Comparison of ENCODE assay signal across 8 mouse cellular contexts in the genomic region with DNA sequence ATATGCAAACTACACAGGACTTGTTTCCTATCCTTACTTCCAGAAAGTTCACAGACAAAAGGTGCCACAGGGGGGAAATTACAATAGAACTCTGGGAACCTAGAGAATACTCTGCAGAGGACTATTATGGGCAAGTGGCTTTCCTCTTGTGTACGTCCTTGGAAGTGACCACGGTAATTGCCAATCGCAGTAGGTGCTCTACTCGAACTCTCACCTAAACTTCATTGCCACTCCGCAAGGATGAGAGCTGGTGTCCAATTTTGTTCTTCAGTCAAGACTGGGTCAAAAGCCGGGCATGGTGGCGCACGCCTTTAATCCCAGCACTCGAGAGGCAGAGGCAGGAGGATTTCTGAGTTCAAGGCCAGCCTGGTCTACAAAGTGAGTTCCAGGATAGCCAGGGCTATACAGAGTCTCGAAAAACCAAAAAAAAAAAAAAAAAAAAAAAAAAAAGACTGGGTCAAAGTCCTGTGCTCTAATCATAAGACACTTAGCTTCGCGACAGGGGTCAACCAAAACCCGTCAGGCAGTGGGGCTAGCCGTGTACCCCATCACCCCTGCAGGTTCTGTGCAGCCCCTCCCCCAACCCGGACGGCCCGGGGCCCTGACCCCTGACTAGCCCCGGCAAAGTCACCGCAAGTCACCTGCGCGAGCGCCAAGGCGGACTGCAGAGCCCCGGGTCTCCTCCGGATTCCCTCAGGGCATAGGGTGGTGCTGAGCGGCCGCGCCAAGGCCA. TPM values are rescaled to one million over a fixed set of nuclear protein-coding genes. Genes with fewer than 3 reads are reported as not detected.
DNase-seq lines count a peak whose midpoint lies in the region; ATAC-seq and TF ChIP-seq lines count a peak whose summit lies in the region.
"Not testable (repeated sequence)": the region's sequence is repeated elsewhere in the genome, so short reads cannot be mapped to it uniquely, and the experiment has no call there.

No protein-coding gene starts in this region.

- H3K4me2 ChIP-seq in CH12.LX (ENCODE audit: insufficient read depth, low read depth, poor library complexity, severe bottlenecking), result peak overlapping the region; percentile 97
- H3K4me2 ChIP-seq in heart, embryonic 15.5 days, result peak overlapping the region; percentile 83
- H3K4me2 ChIP-seq in kidney, embryonic 16.5 days (replicated peaks; ENCODE audit: low read depth, low read length), result peak overlapping the region; percentile 90
- peak overlapping the region; percentile 98 for H3K4me2 ChIP-seq in stomach, embryonic 16.5 days (ENCODE audit: low read depth, low read length)

- TF ChIP-seq CTCF in CH12.LX (conservative IDR thresholded peaks at IDR 0.05 in 1 of 2, IDR thresholded peaks at IDR 0.05 in 1 of 2; ENCODE audit: low read depth in 2 of 2, low read length in 2 of 2); lung, adult 2 months (IDR thresholded peaks at IDR 0.05; ENCODE audit: insufficient read depth, low read length): not testable (repeated sequence)

- in situ Hi-C loops in CH12.LX (cut with MboI; ENCODE audit: low pct_ligation_motif_present, low pct_unique_long_range_greater_than_20kb, low sequenced_read_pairs), result not testable (repeated sequence)

- H3K9ac ChIP-seq in CH12.LX (ENCODE audit: insufficient read depth, low read depth), result peak overlapping the region; percentile 67
- peak overlapping the region; percentile 93 for H3K9ac ChIP-seq in heart, embryonic 15.5 days
- peak overlapping the region; percentile 89 for H3K9ac ChIP-seq in kidney, embryonic 16.5 days (replicated peaks; ENCODE audit: low read length)
- H3K9ac ChIP-seq in stomach, embryonic 16.5 days (ENCODE audit: low read length), result peak overlapping the region; percentile 89

- peak overlapping the region; percentile 74 to 84 (median 77) for H3K4me3 ChIP-seq in CH12.LX (replicated peaks in 1 of 3; ENCODE audit: low read depth in 2 of 3, low read length in 2 of 3, poor library complexity in 1 of 3)
- H3K4me3 ChIP-seq in brown adipose tissue, adult 24 weeks (ENCODE audit: insufficient read depth, low read depth, low read length), result peak overlapping the region; percentile 75
- peak overlapping the region; percentile 82 for H3K4me3 ChIP-seq in erythroblast, embryonic 14.5 days (replicated peaks)
- peak overlapping the region; percentile 77 for H3K4me3 ChIP-seq in heart, embryonic 15.5 days
- peak overlapping the region; percentile 79 for H3K4me3 ChIP-seq in kidney, embryonic 16.5 days (ENCODE audit: low read length)
- H3K4me3 ChIP-seq in lung, adult 2 months (replicated peaks; ENCODE audit: extremely low read depth, low read depth, low read length), result peak overlapping the region; percentile 65
- H3K4me3 ChIP-seq in stomach, embryonic 16.5 days (replicated peaks; ENCODE audit: low read length), result peak overlapping the region; percentile 76

- H3K27ac ChIP-seq in CH12.LX (ENCODE audit: insufficient read depth, low read depth), result peak overlapping the region; percentile 33; the same call in 1 of the 2 replicates
- H3K27ac ChIP-seq in brown adipose tissue, adult 24 weeks (replicated peaks; ENCODE audit: low read depth, low read length), result peak overlapping the region; percentile 90
- peak overlapping the region; percentile 79 for H3K27ac ChIP-seq in heart, embryonic 15.5 days
- peak overlapping the region; percentile 61; the same call in 1 of the 2 replicates for H3K27ac ChIP-seq in kidney, embryonic 16.5 days (ENCODE audit: low read length)
- H3K27ac ChIP-seq in stomach, embryonic 16.5 days (ENCODE audit: low read length), result peak overlapping the region; percentile 49; the same call in 1 of the 2 replicates

- peaks cover 2 to 17% of the 10 kb centered on the region in 2 experiments; a peak in 3 of 4 replicates for H3K4me1 ChIP-seq in CH12.LX (ENCODE audit: control insufficient read depth in 1 of 2, insufficient read depth in 2 of 2)
- H3K4me1 ChIP-seq in brown adipose tissue, adult 24 weeks (ENCODE audit: control insufficient read depth, insufficient read depth, insufficient read length, low read length), result not testable (repeated sequence)
- H3K4me1 ChIP-seq in erythroblast, embryonic 14.5 days (ENCODE audit: control insufficient read depth), result peaks cover 41% of the 10 kb centered on the region
- H3K4me1 ChIP-seq in heart, embryonic 15.5 days (replicated peaks), result peaks cover 25% of the 10 kb centered on the region
- H3K4me1 ChIP-seq in kidney, embryonic 16.5 days (ENCODE audit: insufficient read depth, low read length), result peaks cover 14% of the 10 kb centered on the region
- H3K4me1 ChIP-seq in lung, adult 2 months (ENCODE audit: control insufficient read depth, insufficient read depth, low read length), result peaks cover 11% of the 10 kb centered on the region
- H3K4me1 ChIP-seq in stomach, embryonic 16.5 days (ENCODE audit: control insufficient read depth, insufficient read depth, low read length), result peaks cover 12% of the 10 kb centered on the region

- peak; percentile 80 for ATAC-seq in heart, embryonic 15.5 days (replicated peaks; ENCODE audit: insufficient number of reproducible peaks, insufficient read depth, low FRiP score, low read depth)
- peak; percentile 79 for ATAC-seq in kidney, embryonic 16.5 days (ENCODE audit: low FRiP score, low TSS enrichment)
- ATAC-seq in monocyte, adult 5-6 weeks (replicated peaks; ENCODE audit: insufficient number of reproducible peaks, low FRiP score, low TSS enrichment, poor library complexity, severe bottlenecking), result peak; percentile 24; the same call in 1 of the 2 replicates
- ATAC-seq in stomach, embryonic 16.5 days (ENCODE audit: insufficient read depth, low FRiP score), result peak; percentile 54

- not testable (repeated sequence) for TF ChIP-seq EP300 in CH12.LX (IDR thresholded peaks at IDR 0.05; ENCODE audit: low read length)

- H3K36me3 ChIP-seq in CH12.LX (replicated peaks in 1 of 2; ENCODE audit: control insufficient read depth in 1 of 2, insufficient read depth in 1 of 2, low read length in 1 of 2), result peaks cover 24 to 35% of the 10 kb centered on the region in 2 experiments
- H3K36me3 ChIP-seq in erythroblast, embryonic 14.5 days (ENCODE audit: control insufficient read depth), result peaks cover 33% of the 10 kb centered on the region
- peaks cover 24% of the 10 kb centered on the region for H3K36me3 ChIP-seq in heart, embryonic 15.5 days
- H3K36me3 ChIP-seq in kidney, embryonic 16.5 days (ENCODE audit: insufficient read depth, low read length), result peaks cover 13% of the 10 kb centered on the region
- H3K36me3 ChIP-seq in stomach, embryonic 16.5 days (ENCODE audit: control insufficient read depth, insufficient read depth, low read length), result not testable (repeated sequence)

- dilution Hi-C loops in CH12.LX (cut with MboI; ENCODE audit: extremely low pct_ligation_motif_present, extremely low pct_unique_long_range_greater_than_20kb, low sequenced_read_pairs), result not testable (repeated sequence)

- WGBS in heart, embryonic 15.5 days, result 5% methylated on average over 28 of the region's 28 CpGs
- 5% methylated on average over 26 of the region's 28 CpGs for WGBS in kidney, embryonic 16.5 days
- 4% methylated on average over 28 of the region's 28 CpGs for WGBS in lung, adult 2 months
- WGBS in stomach, embryonic 16.5 days, result 5% methylated on average over 26 of the region's 28 CpGs

- peaks cover 46% of the 10 kb centered on the region for H3K79me2 ChIP-seq in CH12.LX (replicated peaks; ENCODE audit: control insufficient read depth, extremely low read depth, insufficient read depth, poor library complexity, severe bottlenecking)

- TF ChIP-seq POLR2A in CH12.LX (IDR thresholded peaks at IDR 0.05; ENCODE audit: low read depth, low read length); lung, adult 2 months (IDR thresholded peaks at IDR 0.05; ENCODE audit: borderline replicate concordance, extremely low read depth, low read depth, low read length): not testable (repeated sequence)

- not testable (repeated sequence) for DNase-seq in CH12.LX (ENCODE audit: extremely low read depth); lung, adult 2 months

- not testable (repeated sequence) for H3K27me3 ChIP-seq in CH12.LX (replicated peaks); erythroblast, embryonic 14.5 days (ENCODE audit: control insufficient read depth); heart, embryonic 15.5 days; kidney, embryonic 16.5 days (ENCODE audit: insufficient read depth, low read length); stomach, embryonic 16.5 days (ENCODE audit: control insufficient read depth, insufficient read depth, low read length)

- H3K9me3 ChIP-seq in CH12.LX (replicated peaks; ENCODE audit: low read length); erythroblast, embryonic 14.5 days (ENCODE audit: control insufficient read depth, low read length); heart, embryonic 15.5 days (replicated peaks); kidney, embryonic 16.5 days (ENCODE audit: low read length); stomach, embryonic 16.5 days (replicated peaks; ENCODE audit: control insufficient read depth, low read length): not testable (repeated sequence)

- not testable (repeated sequence) for TF ChIP-seq RAD21 in CH12.LX (IDR thresholded peaks at IDR 0.05; ENCODE audit: low read depth, low read length)

RNA-seq across cellular contexts. Expression of gene Ndufab1, which starts 0.5 kb away (rescaled TPM):
- 156 and 162 TPM in 2 replicates for total RNA-seq in CH12.LX (2012; rRNA removed)
- total RNA-seq in CH12.LX (2014; rRNA removed), result 248 and 268 TPM in 2 replicates
- 302 and 366 TPM in 2 replicates for polyA plus RNA-seq in CH12.LX (2012; ENCODE audit: insufficient read length, low read depth)
- 1,818 and 1,889 TPM in 2 replicates for polyA plus RNA-seq in brown adipose tissue, adult 24 weeks (2012; ENCODE audit: insufficient read depth, insufficient read length, missing spikeins)
- polyA plus RNA-seq in erythroblast, embryonic 14.5 days (2012), result 79.8 and 110 TPM in 2 replicates
- 1,227 and 1,553 TPM in 2 replicates for polyA plus RNA-seq in heart, embryonic 15.5 days (2015; fragmentation: Nextera tagmentation; extraction: Ambion mirVana)
- 713 and 761 TPM in 2 replicates for polyA plus RNA-seq in kidney, embryonic 16.5 days (2015; fragmentation: Nextera tagmentation; extraction: Ambion mirVana)
- polyA plus RNA-seq in lung, adult 2 months (2012; rRNA removed), result 150 and 268 TPM in 2 replicates
- total RNA-seq in monocyte, adult 5-6 weeks (2017), result 15.4 to 65.3 TPM (median 30.7 TPM) in 3 replicates
- polyA plus RNA-seq in stomach, embryonic 16.5 days (2015; fragmentation: Nextera tagmentation; extraction: Ambion mirVana), result 620 and 676 TPM in 2 replicates

RNA-seq across cellular contexts. Expression of gene Palb2, which starts 31.6 kb away (rescaled TPM):
- 11.7 and 14.4 TPM in 2 replicates for total RNA-seq in CH12.LX (2012; rRNA removed)
- 13.6 and 14.0 TPM in 2 replicates for total RNA-seq in CH12.LX (2014; rRNA removed)
- 14.6 and 17.5 TPM in 2 replicates for polyA plus RNA-seq in CH12.LX (2012; ENCODE audit: insufficient read length, low read depth)
- 0.52 TPM in 1 of 2 replicates, not detected in the other for polyA plus RNA-seq in brown adipose tissue, adult 24 weeks (2012; ENCODE audit: insufficient read depth, insufficient read length, missing spikeins)
- polyA plus RNA-seq in erythroblast, embryonic 14.5 days (2012), result 0.18 and 0.21 TPM in 2 replicates
- 7.5 and 9.7 TPM in 2 replicates for polyA plus RNA-seq in heart, embryonic 15.5 days (2015; fragmentation: Nextera tagmentation; extraction: Ambion mirVana)
- 15.3 and 19.2 TPM in 2 replicates for polyA plus RNA-seq in kidney, embryonic 16.5 days (2015; fragmentation: Nextera tagmentation; extraction: Ambion mirVana)
- polyA plus RNA-seq in lung, adult 2 months (2012; rRNA removed), result 0.67 and 0.85 TPM in 2 replicates
- 1.8 to 10.1 TPM (median 5.8 TPM) in 3 replicates for total RNA-seq in monocyte, adult 5-6 weeks (2017)
- 11.8 and 16.2 TPM in 2 replicates for polyA plus RNA-seq in stomach, embryonic 16.5 days (2015; fragmentation: Nextera tagmentation; extraction: Ambion mirVana)

RNA-seq across cellular contexts. Expression of gene Dctn5, which starts 31.7 kb away (rescaled TPM):
- total RNA-seq in CH12.LX (2012; rRNA removed) (54.3 and 56.5 TPM in 2 replicates), CH12.LX (2014; rRNA removed) (62.7 and 64.6 TPM in 2 replicates)
- polyA plus RNA-seq in CH12.LX (2012; ENCODE audit: insufficient read length, low read depth), result 74.7 and 76.7 TPM in 2 replicates
- polyA plus RNA-seq in brown adipose tissue, adult 24 weeks (2012; ENCODE audit: insufficient read depth, insufficient read length, missing spikeins), result 55.1 and 57.1 TPM in 2 replicates
- 0.54 and 0.77 TPM in 2 replicates for polyA plus RNA-seq in erythroblast, embryonic 14.5 days (2012)
- 64.9 and 78.5 TPM in 2 replicates for polyA plus RNA-seq in heart, embryonic 15.5 days (2015; fragmentation: Nextera tagmentation; extraction: Ambion mirVana)
- polyA plus RNA-seq in kidney, embryonic 16.5 days (2015; fragmentation: Nextera tagmentation; extraction: Ambion mirVana), result 128 and 133 TPM in 2 replicates
- 52.0 and 59.1 TPM in 2 replicates for polyA plus RNA-seq in lung, adult 2 months (2012; rRNA removed)
- 61.3 to 87.9 TPM (median 69.1 TPM) in 3 replicates for total RNA-seq in monocyte, adult 5-6 weeks (2017)
- 112 and 120 TPM in 2 replicates for polyA plus RNA-seq in stomach, embryonic 16.5 days (2015; fragmentation: Nextera tagmentation; extraction: Ambion mirVana)

RNA-seq across cellular contexts. Expression of gene Ears2, which starts 34.1 kb away (rescaled TPM):
- total RNA-seq in CH12.LX (2012; rRNA removed) (11.2 and 14.3 TPM in 2 replicates), CH12.LX (2014; rRNA removed) (11.8 and 13.2 TPM in 2 replicates)
- polyA plus RNA-seq in CH12.LX (2012; ENCODE audit: insufficient read length, low read depth), result 10.6 and 11.7 TPM in 2 replicates
- polyA plus RNA-seq in brown adipose tissue, adult 24 weeks (2012; ENCODE audit: insufficient read depth, insufficient read length, missing spikeins), result 4.8 and 7.9 TPM in 2 replicates
- 0.10 and 0.21 TPM in 2 replicates for polyA plus RNA-seq in erythroblast, embryonic 14.5 days (2012)
- polyA plus RNA-seq in heart, embryonic 15.5 days (2015; fragmentation: Nextera tagmentation; extraction: Ambion mirVana), result 35.5 and 39.5 TPM in 2 replicates
- polyA plus RNA-seq in kidney, embryonic 16.5 days (2015; fragmentation: Nextera tagmentation; extraction: Ambion mirVana), result 18.2 and 19.4 TPM in 2 replicates
- polyA plus RNA-seq in lung, adult 2 months (2012; rRNA removed), result 5.1 and 6.0 TPM in 2 replicates
- total RNA-seq in monocyte, adult 5-6 weeks (2017), result 3.5 to 4.4 TPM (median 3.8 TPM) in 3 replicates
- polyA plus RNA-seq in stomach, embryonic 16.5 days (2015; fragmentation: Nextera tagmentation; extraction: Ambion mirVana), result 15.7 and 15.9 TPM in 2 replicates

RNA-seq across cellular contexts. Expression of gene Ubfd1, which starts 34.2 kb away (rescaled TPM):
- total RNA-seq in CH12.LX (2012; rRNA removed) (26.9 and 38.9 TPM in 2 replicates), CH12.LX (2014; rRNA removed) (48.7 and 51.8 TPM in 2 replicates)
- 36.5 and 49.5 TPM in 2 replicates for polyA plus RNA-seq in CH12.LX (2012; ENCODE audit: insufficient read length, low read depth)
- 9.3 and 15.5 TPM in 2 replicates for polyA plus RNA-seq in brown adipose tissue, adult 24 weeks (2012; ENCODE audit: insufficient read depth, insufficient read length, missing spikeins)
- polyA plus RNA-seq in erythroblast, embryonic 14.5 days (2012), result 0.71 and 0.78 TPM in 2 replicates
- 40.2 and 48.9 TPM in 2 replicates for polyA plus RNA-seq in heart, embryonic 15.5 days (2015; fragmentation: Nextera tagmentation; extraction: Ambion mirVana)
- 58.5 and 64.3 TPM in 2 replicates for polyA plus RNA-seq in kidney, embryonic 16.5 days (2015; fragmentation: Nextera tagmentation; extraction: Ambion mirVana)
- polyA plus RNA-seq in lung, adult 2 months (2012; rRNA removed), result 17.5 and 21.1 TPM in 2 replicates
- 24.5 to 31.7 TPM (median 31.1 TPM) in 3 replicates for total RNA-seq in monocyte, adult 5-6 weeks (2017)
- polyA plus RNA-seq in stomach, embryonic 16.5 days (2015; fragmentation: Nextera tagmentation; extraction: Ambion mirVana), result 38.7 and 41.0 TPM in 2 replicates

Comparison
In these comparisons a context has a peak if more than half of its experiments do, and no peak if none do; other contexts are left out.
1. H3K27ac ChIP-seq: peak in every context shown above with its lines; median percentile 90 in brown adipose tissue, adult 24 weeks; 79 in heart, embryonic 15.5 days; 61 in kidney, embryonic 16.5 days; 49 in stomach, embryonic 16.5 days; 33 in CH12.LX.
2. ATAC-seq: peak in every context shown above with its lines; median percentile 80 in heart, embryonic 15.5 days; 79 in kidney, embryonic 16.5 days; 54 in stomach, embryonic 16.5 days; 24 in monocyte, adult 5-6 weeks.
3. RNA of gene Dctn5, which starts 31.7 kb away (polyA plus RNA-seq): 128 to 133 TPM in kidney, embryonic 16.5 days, 112 to 120 TPM in stomach, embryonic 16.5 days, 74.7 to 76.7 TPM in CH12.LX, 64.9 to 78.5 TPM in heart, embryonic 15.5 days, 52.0 to 59.1 TPM in lung, adult 2 months and 55.1 to 57.1 TPM in brown adipose tissue, adult 24 weeks; 0.54 to 0.77 TPM in erythroblast, embryonic 14.5 days; every median in the first group is over 10 times any median in the second.
4. Peak in every context shown above with its lines, with median percentiles within 50 percentile points of each other: H3K4me2 ChIP-seq, H3K4me3 ChIP-seq and H3K9ac ChIP-seq.